Mouse (Mus musculus): Measurements from ENCODE around the gene Plekhg2. TPM values are rescaled to one million over a fixed set of nuclear protein-coding genes. Genes with fewer than 3 reads are reported as not detected.

Gene Plekhg2
- polyA plus RNA-seq, 1 experiment from 2014 or later, result 43.1 TPM

- Histone ChIP-seq H3K9ac (0 out of 2 replicates have a peak overlapping the region, but pooled peaks have one; percentile 18), H3K4me3 (0 out of 2 replicates have a peak overlapping the region, but pooled peaks have one; percentile 7), H3K36me3 (ENCODE audit: poor library complexity, severe bottlenecking) (peaks cover 64% of the 10 kb centered on the region), H3K4me2 (0 out of 2 replicates have a peak overlapping the region, but pooled peaks have one; percentile 12), H3K27me3 (no peaks in the 10 kb centered on the region), H3K9me3 (replicated peaks) (no peaks in the 10 kb centered on the region), H3K27ac (peak overlapping the region; percentile 35), H3K4me1 (peaks cover 19% of the 10 kb centered on the region)
- WGBS, result 37% methylated on average over 7 of the region's 7 CpGs
- no peak for ATAC-seq
Observed at GRCm38 (mm10) chr7:28358431-28358830, 14.0 kb downstream of the Plekhg2 start.

DNA sequence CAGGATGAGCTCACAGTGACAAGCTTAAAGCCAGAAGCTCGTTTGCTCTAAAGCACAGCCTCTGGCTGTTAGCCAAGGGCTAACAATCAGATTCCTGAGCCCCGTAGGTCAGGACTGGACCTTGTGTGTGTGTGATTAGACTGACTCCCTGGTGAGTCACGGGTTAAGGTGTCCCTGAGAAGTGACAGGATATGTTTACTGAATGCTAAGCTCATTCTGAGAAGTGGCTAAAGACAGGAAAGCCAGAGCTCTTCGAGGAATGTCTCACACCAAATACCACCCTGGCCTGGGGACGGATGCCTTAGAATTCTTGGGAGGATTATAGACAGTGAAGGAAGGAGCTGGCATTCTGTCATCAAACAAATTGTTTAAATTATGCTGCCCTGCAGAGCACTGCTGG is 14.4 kb downstream of the Plekhg2 start:
- WGBS, result 2% methylated on average over 5 of the region's 5 CpGs
- Histone ChIP-seq H3K9ac (0 out of 2 replicates have a peak overlapping the region, but pooled peaks have one; percentile 18), H3K9me3 (replicated peaks) (no peaks in the 10 kb centered on the region), H3K4me2 (peak overlapping the region; percentile 12; the same call in 1 of the 2 replicates), H3K27ac (peak overlapping the region; percentile 35), H3K27me3 (no peaks in the 10 kb centered on the region), H3K4me3 (0 out of 2 replicates have a peak overlapping the region, but pooled peaks have one; percentile 7), H3K4me1 (peaks cover 19% of the 10 kb centered on the region), H3K36me3 (ENCODE audit: poor library complexity, severe bottlenecking) (peaks cover 64% of the 10 kb centered on the region)
- no peak for ATAC-seq

- 0 out of 2 replicates have a peak overlapping the region, but pooled peaks have one; percentile 14 for H3K27ac ChIP-seq
- WGBS, result 2% methylated on average over 5 of the region's 5 CpGs
- no peak overlapping the region for H3K4me2 ChIP-seq
- no peak overlapping the region for H3K9ac ChIP-seq
- H3K36me3 ChIP-seq (ENCODE audit: poor library complexity, severe bottlenecking), result peaks cover 63% of the 10 kb centered on the region
- H3K27me3 ChIP-seq, result no peaks in the 10 kb centered on the region
- H3K4me3 ChIP-seq, result no peak overlapping the region
- ATAC-seq, result no peak
- H3K9me3 ChIP-seq (replicated peaks), result no peaks in the 10 kb centered on the region
- H3K4me1 ChIP-seq, result peaks cover 21% of the 10 kb centered on the region
Observed at GRCm38 (mm10) chr7:28356981-28357380, 15.4 kb downstream of the Plekhg2 start.

GRCm38 (mm10) chr7:28355221-28355620 is 17.2 kb downstream of the Plekhg2 start:
- Histone ChIP-seq H3K4me1 (peaks cover 30% of the 10 kb centered on the region), H3K4me2 (no peak overlapping the region), H3K36me3 (ENCODE audit: poor library complexity, severe bottlenecking) (peaks cover 46% of the 10 kb centered on the region), H3K4me3 (no peak overlapping the region), H3K9ac (no peak overlapping the region), H3K9me3 (replicated peaks) (no peaks in the 10 kb centered on the region), H3K27ac (no peak overlapping the region), H3K27me3 (no peaks in the 10 kb centered on the region)
- ATAC-seq, result no peak
- WGBS, result 90% methylated on average over 3 of the region's 3 CpGs

- peaks cover 36% of the 10 kb centered on the region for H3K4me1 ChIP-seq
- no peak overlapping the region for H3K27ac ChIP-seq
- H3K4me3 ChIP-seq, result no peak overlapping the region
- no peaks in the 10 kb centered on the region for H3K27me3 ChIP-seq
- no peak overlapping the region for H3K4me2 ChIP-seq
- WGBS, result 90% methylated on average over 3 of the region's 3 CpGs
- no peak overlapping the region for H3K9ac ChIP-seq
- H3K9me3 ChIP-seq (replicated peaks), result no peaks in the 10 kb centered on the region
- no peak for ATAC-seq
- peaks cover 39% of the 10 kb centered on the region for H3K36me3 ChIP-seq (ENCODE audit: poor library complexity, severe bottlenecking)
Observed at GRCm38 (mm10) chr7:28354596-28354995, 17.8 kb downstream of the Plekhg2 start.

DNA sequence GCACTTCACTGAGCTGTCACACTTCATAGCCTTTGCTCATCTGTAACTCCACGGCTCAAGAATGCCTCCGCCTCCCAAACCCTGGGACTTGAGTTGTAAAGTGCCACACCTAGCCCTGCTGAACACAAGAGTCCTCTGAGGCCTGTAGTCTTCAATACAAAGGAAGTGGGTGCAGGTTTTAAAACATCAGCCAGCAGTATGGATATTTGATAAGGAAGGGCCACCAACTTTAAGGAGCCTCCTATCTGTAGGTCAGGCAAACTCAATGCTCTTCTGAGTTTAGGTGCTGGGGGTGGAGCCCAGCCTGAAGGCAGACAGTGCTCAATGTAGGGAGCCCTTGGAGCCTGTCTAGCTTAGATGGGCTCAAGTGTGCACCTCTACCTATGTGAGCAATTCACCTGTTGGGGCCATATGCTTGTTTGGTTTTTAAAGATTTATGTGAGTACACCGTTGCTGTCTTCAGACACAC is 18.3 kb downstream of the Plekhg2 start:
- Histone ChIP-seq H3K9me3 (replicated peaks) (no peaks in the 10 kb centered on the region), H3K27me3 (no peaks in the 10 kb centered on the region), H3K27ac (no peak overlapping the region), H3K4me2 (no peak overlapping the region), H3K4me1 (peaks cover 38% of the 10 kb centered on the region), H3K9ac (no peak overlapping the region), H3K36me3 (ENCODE audit: poor library complexity, severe bottlenecking) (peaks cover 36% of the 10 kb centered on the region), H3K4me3 (no peak overlapping the region)
- no peak for ATAC-seq
- 92% methylated on average over 3 of the region's 3 CpGs for WGBS

GRCm38 (mm10) chr7:28353267-28353666 is 19.1 kb downstream of the Plekhg2 start:
- Histone ChIP-seq H3K4me2 (no peak overlapping the region), H3K27ac (no peak overlapping the region), H3K9ac (no peak overlapping the region), H3K4me3 (no peak overlapping the region), H3K9me3 (replicated peaks) (no peaks in the 10 kb centered on the region), H3K27me3 (no peaks in the 10 kb centered on the region), H3K36me3 (ENCODE audit: poor library complexity, severe bottlenecking) (peaks cover 31% of the 10 kb centered on the region), H3K4me1 (peaks cover 34% of the 10 kb centered on the region)
- ATAC-seq, result no peak
- 95% methylated on average over 2 of the region's 2 CpGs for whole genome bisulfite sequencing

DNA sequence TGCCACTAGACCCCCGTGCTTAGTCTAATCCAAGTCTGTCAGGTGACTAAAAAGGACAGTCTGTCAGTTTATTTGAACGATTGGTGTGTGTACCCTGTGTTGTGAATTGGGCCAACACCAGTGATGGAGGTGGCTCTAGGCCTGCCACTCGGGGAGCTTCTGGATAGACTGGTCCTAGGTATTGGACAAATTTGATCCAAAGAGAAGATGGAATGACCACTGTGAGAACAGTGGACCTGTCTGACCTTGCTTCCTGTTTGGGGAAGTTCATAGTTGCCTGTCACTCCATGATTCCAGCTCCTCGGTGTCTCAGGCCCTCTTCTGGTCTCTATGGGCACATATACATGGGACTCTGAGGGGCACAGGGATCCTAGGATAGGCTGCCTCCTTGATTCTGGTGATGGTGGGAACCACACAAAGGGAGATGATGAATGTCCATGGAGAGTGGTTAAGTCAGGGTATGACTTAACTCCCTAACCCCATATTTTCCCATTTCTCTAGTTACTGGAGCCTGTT is 20.7 kb downstream of the Plekhg2 start:
- Histone ChIP-seq H3K4me3 (peak overlapping the region; percentile 91), H3K4me1 (peaks cover 20% of the 10 kb centered on the region), H3K36me3 (ENCODE audit: poor library complexity, severe bottlenecking) (peaks cover 31% of the 10 kb centered on the region), H3K4me2 (peak overlapping the region; percentile 93), H3K9ac (peak overlapping the region; percentile 96), H3K9me3 (replicated peaks) (no peaks in the 10 kb centered on the region), H3K27ac (no peak overlapping the region), H3K27me3 (no peaks in the 10 kb centered on the region)
- ATAC-seq, result no peak
- 48% methylated on average over 4 of the region's 4 CpGs for WGBS

GRCm38 (mm10) chr7:28350155-28350883 is 22.1 kb downstream of the Plekhg2 start, which contains the start of gene Rps16:
TSS of gene Rps16 (plus strand) at chr7:28350652.
- peaks cover 20% of the 10 kb centered on the region for H3K4me1 ChIP-seq
- peak within 1 kb of the TSS; percentile 93 for H3K4me2 ChIP-seq
- peak within 1 kb of the TSS; percentile 96 for H3K9ac ChIP-seq
- H3K27me3 ChIP-seq, result no peaks in the 10 kb centered on the region
- peak within 1 kb of the TSS; percentile 91 for H3K4me3 ChIP-seq
- no peaks in the 10 kb centered on the region for H3K9me3 ChIP-seq (replicated peaks)
- under 1% methylated on average over 47 of the region's 50 CpGs for WGBS
- ATAC-seq, result peak; percentile 95
- H3K36me3 ChIP-seq (ENCODE audit: poor library complexity, severe bottlenecking), result peaks cover 30% of the 10 kb centered on the region
- H3K27ac ChIP-seq, result peak within 1 kb of the TSS; percentile 77

DNA sequence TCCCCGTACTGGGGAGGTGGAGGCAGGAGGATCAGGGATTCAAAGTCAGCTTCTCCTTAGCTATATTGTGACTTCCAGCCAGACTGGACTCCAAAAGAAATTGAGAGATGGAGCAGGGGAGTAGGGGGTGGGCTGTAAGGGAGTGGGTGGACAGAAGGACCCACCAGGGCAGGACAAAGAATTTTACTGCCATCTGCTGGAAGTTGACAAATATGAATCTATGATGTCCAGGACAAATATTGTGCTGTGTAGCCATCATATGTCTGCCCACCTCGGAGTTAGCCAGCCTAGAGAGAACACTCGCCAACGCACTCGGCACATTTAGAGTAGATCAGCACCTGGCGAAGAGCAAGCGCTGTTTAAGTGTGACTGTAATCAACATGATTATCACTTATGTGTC is 23.8 kb downstream of the Plekhg2 start:
- H3K27me3 ChIP-seq, result no peaks in the 10 kb centered on the region
- ATAC-seq, result no peak
- H3K36me3 ChIP-seq (ENCODE audit: poor library complexity, severe bottlenecking), result peaks cover 15% of the 10 kb centered on the region
- H3K27ac ChIP-seq, result no peak overlapping the region
- H3K9ac ChIP-seq, result no peak overlapping the region
- WGBS, result 88% methylated on average over 7 of the region's 7 CpGs
- H3K4me2 ChIP-seq, result no peak overlapping the region
- peaks cover 20% of the 10 kb centered on the region for H3K4me1 ChIP-seq
- H3K9me3 ChIP-seq (replicated peaks), result no peaks in the 10 kb centered on the region
- no peak overlapping the region for H3K4me3 ChIP-seq

DNA sequence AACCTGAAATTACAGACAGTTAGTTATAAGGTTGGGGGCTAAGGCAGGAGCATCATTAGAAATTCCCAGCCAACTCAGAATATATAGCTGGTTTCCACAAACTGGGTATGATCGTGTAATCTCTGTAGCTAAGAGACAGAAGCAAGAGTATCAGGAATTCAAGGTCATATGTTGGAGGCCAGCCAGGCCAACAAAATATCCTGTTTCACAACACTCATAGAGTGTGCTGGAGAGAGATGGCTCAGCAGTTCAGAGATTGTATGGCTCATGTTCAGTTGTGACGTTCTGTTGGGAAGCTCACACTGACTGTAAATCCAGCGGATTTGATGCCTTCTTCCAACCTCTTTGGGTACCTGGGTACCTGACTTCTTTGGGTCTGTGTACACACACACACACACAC is 24.7 kb downstream of the Plekhg2 start:
- Histone ChIP-seq H3K4me3 (no peak overlapping the region), H3K9ac (0 out of 2 replicates have a peak overlapping the region, but pooled peaks have one; percentile 8), H3K4me2 (no peak overlapping the region), H3K36me3 (ENCODE audit: poor library complexity, severe bottlenecking) (peaks cover 7% of the 10 kb centered on the region), H3K9me3 (replicated peaks) (no peaks in the 10 kb centered on the region), H3K4me1 (peaks cover 20% of the 10 kb centered on the region), H3K27ac (no peak overlapping the region), H3K27me3 (no peaks in the 10 kb centered on the region)
- 83% methylated on average over 3 of the region's 3 CpGs for WGBS
- ATAC-seq, result no peak

GRCm38 (mm10) chr7:28344637-28345036 is 27.8 kb downstream of the Plekhg2 start:
- Histone ChIP-seq H3K4me2 (no peak overlapping the region), H3K9me3 (replicated peaks) (no peaks in the 10 kb centered on the region), H3K36me3 (ENCODE audit: poor library complexity, severe bottlenecking) (no peaks in the 10 kb centered on the region), H3K4me1 (peaks cover 2% of the 10 kb centered on the region; the same call in 1 of the 2 replicates), H3K9ac (no peak overlapping the region), H3K27me3 (no peaks in the 10 kb centered on the region), H3K4me3 (no peak overlapping the region), H3K27ac (no peak overlapping the region)
- ATAC-seq, result peak; percentile 36; the same call in 1 of the 2 replicates
- 7% methylated on average over 4 of the region's 4 CpGs for WGBS

Data from forebrain, embryonic 13.5 days (tissue).